In the genomic region with DNA sequence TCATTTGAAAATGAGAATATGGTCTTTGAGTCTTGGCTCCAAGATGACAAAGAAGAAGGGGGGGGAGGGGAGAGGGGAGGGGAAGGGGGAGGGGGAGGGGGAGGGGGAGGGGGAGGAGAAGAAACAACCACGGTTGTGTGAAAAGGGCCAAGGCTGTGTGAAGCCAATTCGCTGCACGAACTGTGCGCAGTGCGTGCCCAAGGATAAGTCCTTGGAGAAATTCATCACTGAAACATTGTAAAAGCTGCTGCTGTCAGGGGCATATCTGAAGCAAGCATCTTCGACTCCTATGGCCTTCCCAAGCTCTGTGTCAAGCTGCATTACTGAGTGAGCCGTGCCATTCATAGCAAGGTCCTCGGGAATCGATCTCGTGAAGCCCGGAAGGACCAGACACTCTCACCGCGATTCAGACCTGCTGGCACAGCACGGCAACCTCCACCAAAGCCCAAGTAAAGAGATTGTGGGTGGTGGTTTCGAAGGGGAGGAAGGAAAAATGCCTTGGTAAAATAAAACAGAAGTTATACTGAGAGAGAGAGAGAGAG, we compare ENCODE assay signal across 16 mouse cellular contexts.
"Had no signal": no experiment of that assay in that cellular context is flagged by ENCODE, and none has a peak within 500 bp of the region (broad histone marks: within the 10 kb centered on the region; RNA-seq: fewer than 3 reads in every experiment).

No protein-coding gene starts in this region.

- H3K36me3 ChIP-seq: kidney, embryonic 15.5 days; limb, embryonic 15.5 days; liver, embryonic 12.5 days; midbrain, embryonic 12.5 days; neural tube, embryonic 13.5 days had no signal

- H3K4me3 ChIP-seq: kidney, embryonic 15.5 days; limb, embryonic 15.5 days; liver, embryonic 12.5 days; midbrain, embryonic 12.5 days; neural tube, embryonic 13.5 days had no signal

- H3K4me1 ChIP-seq: kidney, embryonic 15.5 days; limb, embryonic 15.5 days; midbrain, embryonic 12.5 days; neural tube, embryonic 13.5 days had no signal

- ATAC-seq: liver, embryonic 12.5 days; midbrain, embryonic 16.5 days had no signal

- H3K4me2 ChIP-seq: kidney, embryonic 15.5 days; limb, embryonic 15.5 days; liver, embryonic 12.5 days; lung, embryonic 14.5 days; midbrain, embryonic 12.5 days; neural tube, embryonic 13.5 days had no signal

- H3K27me3 ChIP-seq: kidney, embryonic 15.5 days; limb, embryonic 15.5 days; liver, embryonic 12.5 days; midbrain, embryonic 12.5 days; neural tube, embryonic 13.5 days had no signal

- DNase-seq: kidney, adult 18-20 months; kidney, postnatal 25 days; lung, embryonic 14.5 days; lung, postnatal 10 days; lung, postnatal 4 days; right cerebral cortex, postnatal 25 days; thymus, adult 2 months; thymus, postnatal 25 days had no signal

- H3K9ac ChIP-seq: kidney, embryonic 15.5 days; limb, embryonic 15.5 days; liver, embryonic 12.5 days; lung, embryonic 14.5 days; midbrain, embryonic 12.5 days; neural tube, embryonic 13.5 days had no signal

- H3K27ac ChIP-seq: kidney, embryonic 15.5 days; left cerebral cortex, adult 2 months; limb, embryonic 15.5 days; liver, embryonic 12.5 days; midbrain, embryonic 12.5 days; neural tube, embryonic 13.5 days; stomach, postnatal 0 days had no signal

- H3K9me3 ChIP-seq: kidney, embryonic 15.5 days; limb, embryonic 15.5 days; liver, embryonic 12.5 days; midbrain, embryonic 12.5 days; neural tube, embryonic 13.5 days had no signal
